Comparison of ENCODE assay signal across 18 mouse cellular contexts in the genomic region with DNA sequence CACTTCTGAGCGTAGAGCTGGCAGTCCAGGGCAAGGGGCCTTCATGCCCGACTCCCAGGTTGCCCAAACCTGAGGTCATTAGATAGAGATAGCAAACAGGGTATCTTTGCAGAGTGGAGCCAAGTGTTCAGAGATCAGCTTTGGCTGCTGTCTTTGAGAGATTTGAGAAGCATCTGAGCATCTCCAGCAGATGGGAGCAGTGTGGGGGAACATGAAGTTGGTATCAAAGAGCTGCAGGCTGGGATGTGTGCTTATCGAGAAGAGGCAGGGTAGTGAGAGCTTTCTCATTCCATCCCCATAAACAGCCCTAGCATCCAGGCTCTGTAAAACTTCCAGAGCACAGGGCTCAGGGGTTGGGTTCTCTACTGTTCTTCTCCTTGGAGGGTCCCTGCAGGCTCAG. TPM values are rescaled to one million over a fixed set of nuclear protein-coding genes. Genes with fewer than 3 reads are reported as not detected.
DNase-seq lines count a peak whose midpoint lies in the region; ATAC-seq and TF ChIP-seq lines count a peak whose summit lies in the region.
"Had no signal": no experiment of that assay in that cellular context is flagged by ENCODE, and none has a peak within 500 bp of the region (broad histone marks: within the 10 kb centered on the region; RNA-seq: fewer than 3 reads in every experiment).

No protein-coding gene starts in this region.

- H3K4me2 ChIP-seq in midbrain, postnatal 0 days (ENCODE audit: low read depth, low read length, poor library complexity, severe bottlenecking), result no peak overlapping the region
- no peak overlapping the region for H3K4me2 ChIP-seq in midbrain, embryonic 13.5 days (replicated peaks)
- no peak overlapping the region for H3K4me2 ChIP-seq in liver, embryonic 15.5 days
- H3K4me2 ChIP-seq: heart, embryonic 13.5 days; stomach, embryonic 15.5 days had no signal

- no peak overlapping the region for H3K4me3 ChIP-seq in midbrain, postnatal 0 days (ENCODE audit: low read depth, low read length)
- H3K4me3 ChIP-seq in midbrain, embryonic 13.5 days (replicated peaks), result no peak overlapping the region
- no peak overlapping the region for H3K4me3 ChIP-seq in liver, embryonic 15.5 days (replicated peaks)
- no peak overlapping the region for H3K4me3 ChIP-seq in cerebellum, adult 2 months (replicated peaks; ENCODE audit: insufficient read depth, low read depth, low read length)
- H3K4me3 ChIP-seq: heart, embryonic 13.5 days; stomach, embryonic 15.5 days had no signal

- H3K9ac ChIP-seq in midbrain, postnatal 0 days (replicated peaks; ENCODE audit: low read length, poor library complexity, severe bottlenecking), result no peak overlapping the region
- no peak overlapping the region for H3K9ac ChIP-seq in midbrain, embryonic 13.5 days (replicated peaks)
- H3K9ac ChIP-seq in liver, embryonic 15.5 days, result no peak overlapping the region
- H3K9ac ChIP-seq: heart, embryonic 13.5 days; stomach, embryonic 15.5 days had no signal

- ATAC-seq in midbrain, postnatal 0 days (ENCODE audit: low FRiP score), result no peak
- no peak for ATAC-seq in midbrain, embryonic 13.5 days
- ATAC-seq in liver, embryonic 15.5 days (ENCODE audit: insufficient read depth), result peak; percentile 82
- ATAC-seq: forebrain, embryonic 14.5 days; midbrain, embryonic 16.5 days had no signal

- no peak for TF ChIP-seq CTCF in midbrain, postnatal 0 days (IDR thresholded peaks at IDR 0.05)
- TF ChIP-seq CTCF in cerebellum, adult 2 months (IDR thresholded peaks at IDR 0.05; ENCODE audit: borderline replicate concordance, insufficient read depth, low read depth, low read length), result no peak

- no peaks in the 10 kb centered on the region for H3K27me3 ChIP-seq in midbrain, postnatal 0 days (ENCODE audit: insufficient read depth, low read length)
- no peaks in the 10 kb centered on the region for H3K27me3 ChIP-seq in midbrain, embryonic 13.5 days
- 0 out of 2 replicates have a peak, but pooled peaks cover 1% of the 10 kb centered on the region for H3K27me3 ChIP-seq in liver, embryonic 15.5 days
- no peaks in the 10 kb centered on the region for H3K27me3 ChIP-seq in cerebellum, adult 2 months (ENCODE audit: control insufficient read depth, insufficient read depth, low read length)
- H3K27me3 ChIP-seq: stomach, embryonic 15.5 days had no signal

- 0 out of 2 replicates have a peak overlapping the region, but pooled peaks have one; percentile 26 for H3K27ac ChIP-seq in midbrain, postnatal 0 days (ENCODE audit: low read depth, low read length)
- H3K27ac ChIP-seq in midbrain, embryonic 13.5 days, result no peak overlapping the region
- H3K27ac ChIP-seq in liver, embryonic 15.5 days (replicated peaks), result no peak overlapping the region
- no peak overlapping the region for H3K27ac ChIP-seq in cerebellum, adult 2 months (ENCODE audit: insufficient read depth, low read length)
- H3K27ac ChIP-seq: heart, embryonic 13.5 days; stomach, embryonic 15.5 days had no signal

- 93% methylated on average over 3 of the region's 3 CpGs for WGBS in midbrain, postnatal 0 days
- 97% methylated on average over 3 of the region's 3 CpGs for WGBS in midbrain, embryonic 13.5 days
- WGBS in liver, embryonic 15.5 days (ENCODE audit: insufficient replicate concordance), result 57% methylated on average over 3 of the region's 3 CpGs
- 88% methylated on average over 3 of the region's 3 CpGs for WGBS in cerebellum, adult 2 months

- TF ChIP-seq POLR2A in cerebellum, adult 2 months (IDR thresholded peaks at IDR 0.05; ENCODE audit: borderline replicate concordance, insufficient read depth, low read length), result no peak

- no peaks in the 10 kb centered on the region for H3K4me1 ChIP-seq in midbrain, postnatal 0 days (ENCODE audit: insufficient read depth, low read length)
- H3K4me1 ChIP-seq in midbrain, embryonic 13.5 days (replicated peaks), result no peaks in the 10 kb centered on the region
- no peaks in the 10 kb centered on the region for H3K4me1 ChIP-seq in liver, embryonic 15.5 days (replicated peaks)
- no peaks in the 10 kb centered on the region for H3K4me1 ChIP-seq in cerebellum, adult 2 months (ENCODE audit: control insufficient read depth, insufficient read depth, low read length)
- H3K4me1 ChIP-seq: stomach, embryonic 15.5 days had no signal

- DNase-seq in layer of hippocampus, adult 11-12 months (ENCODE audit: low spot score), result peak; percentile 15
- no peak for DNase-seq in layer of hippocampus, adult 9-10 months (ENCODE audit: low spot score)
- DNase-seq in midbrain, postnatal 0 days (ENCODE audit: low spot score), result no peak
- DNase-seq in urinary bladder, adult 2 months (ENCODE audit: low spot score), result no peak
- DNase-seq in cerebellum, adult 2 months, result no peak
- DNase-seq: B cell, adult 2 months; cerebellum, postnatal 10 days; heart, postnatal 4 days; kidney, adult 18-20 months; kidney, postnatal 14 days; spleen, adult 18-20 months; thymus, postnatal 14 days had no signal

- no peaks in the 10 kb centered on the region for H3K9me3 ChIP-seq in midbrain, postnatal 0 days (ENCODE audit: low read length)
- H3K9me3 ChIP-seq in midbrain, embryonic 13.5 days, result peaks cover 8% of the 10 kb centered on the region; the same call in 1 of the 2 replicates
- no peaks in the 10 kb centered on the region for H3K9me3 ChIP-seq in liver, embryonic 15.5 days (replicated peaks)
- H3K9me3 ChIP-seq: stomach, embryonic 15.5 days had no signal

- no peaks in the 10 kb centered on the region for H3K36me3 ChIP-seq in midbrain, postnatal 0 days (ENCODE audit: insufficient read depth, low read length)
- no peaks in the 10 kb centered on the region for H3K36me3 ChIP-seq in midbrain, embryonic 13.5 days
- no peaks in the 10 kb centered on the region for H3K36me3 ChIP-seq in liver, embryonic 15.5 days (replicated peaks)
- H3K36me3 ChIP-seq: heart, embryonic 13.5 days; stomach, embryonic 15.5 days had no signal

RNA-seq across cellular contexts. Expression of gene Ampd3, which starts 52.9 kb away (rescaled TPM):
- 20.6 and 22.7 TPM in 2 replicates for total RNA-seq in midbrain, postnatal 0 days (2014; rRNA removed)
- polyA plus RNA-seq in midbrain, postnatal 0 days (2015; fragmentation: Nextera tagmentation; extraction: Ambion mirVana), result 13.2 and 16.2 TPM in 2 replicates
- 2.9 and 3.7 TPM in 2 replicates for polyA plus RNA-seq in midbrain, embryonic 13.5 days (2015; fragmentation: Nextera tagmentation; extraction: Ambion mirVana)
- polyA plus RNA-seq in liver, embryonic 15.5 days (2015; fragmentation: Nextera tagmentation; extraction: Ambion mirVana), result 28.0 and 30.8 TPM in 2 replicates
- 19.2 and 19.9 TPM in 2 replicates for polyA plus RNA-seq in urinary bladder, adult 2 months (2012; rRNA removed)
- polyA plus RNA-seq in cerebellum, adult 2 months (2012; rRNA removed), result 19.0 and 21.1 TPM in 2 replicates
